Mouse (Mus musculus) Patski (cell line): ENCODE data around the gene Ankrd11. TPM values are rescaled to one million over a fixed set of nuclear protein-coding genes. Genes with fewer than 3 reads are reported as not detected.

Source experiments
- ATAC-seq: fragments of 100-300 bp; one replicate; pipeline ENCODE4 v1.8.0; 2021
- CTCF ChIA-PET: fragments of 350-600 bp; sonication (Branson Sonifier 250); formaldehyde crosslinking; loops from one replicate; lab custom pipeline; 2022; ENCODE audit warnings: inconsistent platforms; lab: Charles Lee
- POLR2A ChIA-PET: fragments of 350-600 bp; sonication (Branson Sonifier 250); formaldehyde crosslinking; loops from one replicate; lab custom pipeline; 2022; ENCODE audit warnings: antibody characterized with exemption, inconsistent platforms; lab: Charles Lee
- DNase-seq: peaks from one replicate; pipeline ENCODE4 v3.0.0-alpha.2; 2011; ENCODE audit warnings: low read depth, low spot score
- H3K27me3 ChIP-seq: fragments of 371-371 bp; one replicate; pipeline ENCODE4 v1.5.1; 2021
- CTCF ChIP-seq: fragments of 100-300 bp; IDR thresholded peaks from one replicate; pipeline ENCODE4 v1.5.1; 2021
- in situ Hi-C: fragments of 300-500 bp; cut with MboI; formaldehyde crosslinking; loops from 3 replicates; pipeline ENCODE4 v1.11.1; 2018; ENCODE audit warnings: low pct_unique_long_range_greater_than_20kb, mixed read lengths
- polyA plus RNA-seq: library from polyadenylated mRNA; unstranded; gene quantifications from one replicate; pipeline ENCODE4 v1.2.3, GENCODE M21; 2021

Ankrd11 gene
- polyA plus RNA-seq, 1 experiment from 2014 or later, result 76.4 TPM

DNA sequence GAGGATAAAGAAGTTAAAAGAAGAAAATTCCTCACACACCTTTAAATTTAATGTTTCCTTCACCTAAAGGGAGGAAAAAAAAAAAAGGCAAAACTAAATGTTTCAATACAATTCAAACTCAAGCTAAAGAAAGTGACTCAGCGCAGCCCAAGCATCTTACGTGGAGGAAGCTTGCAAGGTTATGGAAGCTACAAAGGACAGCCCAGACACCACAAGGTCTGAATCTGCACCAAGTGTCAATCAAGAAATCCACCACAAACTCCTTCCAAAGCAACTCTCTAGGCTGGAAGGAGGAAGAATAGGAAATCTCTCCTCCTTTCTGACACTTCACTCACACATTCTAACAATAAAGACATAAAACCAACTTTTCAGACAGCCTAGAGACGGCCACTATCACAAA, 62.7 kb downstream of the Ankrd11 start:
- DNase-seq (no peak), ATAC-seq (no peak)
- POLR2A ChIA-PET, result no interaction called here
- no peak for TF ChIP-seq CTCF
- CTCF ChIA-PET, result interaction anchor here (0.8 kb wide), 1 partner anchor 60 kb away, joined by 3 read pairs; no protein-coding TSS in a partner anchor
- no peaks in the 10 kb centered on the region for H3K27me3 ChIP-seq
- in situ Hi-C loops, result no loop called here

DNA sequence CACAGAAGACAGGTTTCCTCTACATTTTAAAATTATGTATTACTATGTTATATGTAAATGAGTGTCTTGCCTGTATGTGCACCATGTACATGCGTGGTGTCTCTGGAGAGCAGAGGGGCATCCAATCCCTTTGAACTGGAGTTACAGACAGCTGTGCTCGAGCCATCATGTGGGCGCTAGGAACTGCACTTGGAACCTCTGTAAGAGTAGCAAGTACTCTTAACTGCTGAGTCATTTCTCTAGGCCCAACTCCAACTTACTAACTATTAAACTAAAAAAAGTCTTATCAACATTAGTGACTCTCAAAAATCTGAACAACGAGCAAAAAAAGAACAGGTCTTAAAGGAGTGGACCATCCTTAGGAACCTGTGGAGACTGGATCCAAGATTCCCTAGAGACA, 66.0 kb downstream of the Ankrd11 start:
- in situ Hi-C loops, result no loop called here
- ChIA-PET POLR2A (no interaction called here), CTCF (no interaction called here)
- no peaks in the 10 kb centered on the region for H3K27me3 ChIP-seq
- ATAC-seq (no peak), DNase-seq (no peak)
- no peak for TF ChIP-seq CTCF

DNA sequence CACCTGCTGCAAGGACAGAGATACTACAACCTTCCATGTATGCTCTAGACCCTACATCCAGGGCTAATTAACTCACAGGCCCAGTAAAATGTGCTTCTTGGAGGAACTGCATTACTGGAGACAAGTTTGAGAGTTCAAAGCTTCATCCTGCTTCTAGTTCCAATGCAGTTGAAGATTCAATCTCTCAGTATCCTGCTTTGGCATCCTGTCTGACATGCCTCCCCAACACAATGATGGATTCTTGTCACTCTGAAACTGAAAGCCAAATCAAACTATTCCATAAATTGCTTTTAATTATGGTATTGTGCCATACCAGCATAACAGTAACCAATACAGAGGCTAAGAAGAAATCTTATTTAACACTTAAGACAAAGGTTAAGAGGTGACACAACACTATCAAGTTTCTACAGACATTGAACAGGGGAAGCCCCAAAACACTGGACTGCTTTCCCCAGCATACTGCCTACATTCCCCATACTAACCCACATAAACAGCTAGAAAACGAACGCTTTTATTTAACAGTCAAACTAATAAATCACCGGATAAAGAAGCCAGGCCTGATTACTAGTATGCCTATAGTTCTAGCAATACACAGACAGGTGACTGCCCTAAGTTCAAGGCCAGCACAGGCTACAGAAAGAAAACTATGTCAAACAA, 72.0 kb downstream of the Ankrd11 start:
- in situ Hi-C loops, result no loop called here
- no peak for TF ChIP-seq CTCF

GRCm38 (mm10) chr8:122968145-122968544, 73.9 kb downstream of the Ankrd11 start:
- ChIA-PET POLR2A (no interaction called here), CTCF (interaction anchor here (2.1 kb wide), 1 partner anchor 17 kb away, joined by 7 read pairs; no protein-coding TSS in a partner anchor)
- H3K27me3 ChIP-seq, result no peaks in the 10 kb centered on the region
- TF ChIP-seq CTCF, result no peak
- DNase-seq (no peak), ATAC-seq (no peak)
- in situ Hi-C loops, result no loop called here

More for the DNA sequence above, 72.0 kb downstream of the Ankrd11 start:
- ChIA-PET POLR2A (no interaction called here), CTCF (interaction anchor here (2.1 kb wide), 1 partner anchor 15 kb away, joined by 7 read pairs; no protein-coding TSS in a partner anchor)
- no peak for DNase-seq
- no peaks in the 10 kb centered on the region for H3K27me3 ChIP-seq
- no peak for ATAC-seq

DNA sequence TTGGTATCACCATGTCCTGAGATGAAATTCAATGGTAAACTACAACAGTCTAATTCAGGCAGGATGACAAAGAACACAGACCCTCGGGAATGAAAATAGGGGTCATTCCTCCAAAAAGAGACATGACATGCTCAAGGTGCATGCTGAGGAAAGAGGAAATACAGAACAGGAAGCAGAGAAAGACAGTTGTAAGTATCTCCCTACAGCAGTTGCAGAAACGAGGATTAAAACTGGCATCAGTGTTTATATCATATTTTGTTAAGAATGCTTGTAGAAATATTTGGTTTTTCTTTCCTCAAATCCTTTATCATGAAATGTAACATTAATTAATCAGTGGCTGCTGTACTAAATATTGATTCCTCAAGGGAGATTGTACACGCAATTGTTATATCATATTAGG, 75.4 kb downstream of the Ankrd11 start:
- CTCF ChIA-PET, result no interaction called here
- ATAC-seq (no peak), DNase-seq (no peak)
- in situ Hi-C loops, result no loop called here
- POLR2A ChIA-PET, result no interaction called here
- TF ChIP-seq CTCF, result no peak
- no peaks in the 10 kb centered on the region for H3K27me3 ChIP-seq

GRCm38 (mm10) chr8:122962046-122962445, 80.0 kb downstream of the Ankrd11 start:
- CTCF ChIA-PET, result interaction anchor here (0.9 kb wide), 1 partner anchor 28 kb away, joined by 3 read pairs; no protein-coding TSS in a partner anchor
- in situ Hi-C loops, result no loop called here

DNA sequence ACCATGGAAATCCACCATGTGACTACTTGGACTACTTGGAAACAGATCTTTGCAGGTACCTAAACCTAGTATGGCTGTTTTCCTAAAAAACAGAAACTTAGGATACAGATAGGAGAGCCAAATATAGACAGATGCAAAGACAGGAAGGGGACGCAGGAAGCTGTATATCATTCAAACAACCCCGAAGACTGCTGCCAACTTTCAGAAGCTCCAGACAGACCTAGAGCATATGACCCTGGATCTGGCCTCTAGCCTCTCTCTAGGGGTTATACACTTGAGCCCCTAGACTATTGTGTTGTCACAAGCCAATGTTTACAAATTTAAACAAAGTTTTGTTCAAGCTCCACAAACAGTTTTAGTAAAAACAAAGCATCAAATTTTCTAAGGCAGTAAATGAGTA, 80.6 kb downstream of the Ankrd11 start:
- no peaks in the 10 kb centered on the region for H3K27me3 ChIP-seq
- in situ Hi-C loops, result no loop called here
- TF ChIP-seq CTCF, result no peak
- ATAC-seq (no peak), DNase-seq (no peak)
- CTCF ChIA-PET, result interaction anchor here (0.9 kb wide), 1 partner anchor 29 kb away, joined by 3 read pairs; no protein-coding TSS in a partner anchor
- POLR2A ChIA-PET, result interaction anchor here (0.6 kb wide), 1 partner anchor 773 kb away, joined by 5 read pairs; no protein-coding TSS in a partner anchor

More at GRCm38 (mm10) chr8:122962046-122962445, 80.0 kb downstream of the Ankrd11 start:
- no peaks in the 10 kb centered on the region for H3K27me3 ChIP-seq
- TF ChIP-seq CTCF, result no peak
- POLR2A ChIA-PET, result interaction anchor here (0.6 kb wide), 1 partner anchor 772 kb away, joined by 5 read pairs; no protein-coding TSS in a partner anchor
- ATAC-seq (no peak), DNase-seq (no peak)

DNA sequence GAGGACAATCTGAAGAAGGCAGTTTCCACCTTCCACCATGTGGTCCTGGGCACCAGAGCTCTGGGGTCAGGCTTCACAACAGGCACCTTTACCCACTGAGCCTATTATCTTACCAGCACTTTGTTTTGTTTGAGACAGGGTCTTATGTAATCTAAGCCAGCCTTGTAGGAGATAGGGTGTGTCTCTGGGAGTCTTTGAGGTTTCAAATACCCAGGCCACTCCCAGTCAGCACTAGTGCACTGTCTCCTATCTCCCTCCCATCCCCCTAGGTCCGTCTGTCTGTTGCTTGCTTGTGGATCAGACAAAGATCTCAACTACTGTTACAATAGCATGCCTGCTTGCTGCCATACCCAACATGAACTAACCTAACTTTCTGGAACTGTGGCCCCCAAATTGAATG, 81.1 kb downstream of the Ankrd11 start:
- CTCF ChIA-PET, result no interaction called here
- POLR2A ChIA-PET, result no interaction called here
- no peaks in the 10 kb centered on the region for H3K27me3 ChIP-seq
- ATAC-seq (no peak), DNase-seq (no peak)
- in situ Hi-C loops, result no loop called here
- no peak for TF ChIP-seq CTCF

DNA sequence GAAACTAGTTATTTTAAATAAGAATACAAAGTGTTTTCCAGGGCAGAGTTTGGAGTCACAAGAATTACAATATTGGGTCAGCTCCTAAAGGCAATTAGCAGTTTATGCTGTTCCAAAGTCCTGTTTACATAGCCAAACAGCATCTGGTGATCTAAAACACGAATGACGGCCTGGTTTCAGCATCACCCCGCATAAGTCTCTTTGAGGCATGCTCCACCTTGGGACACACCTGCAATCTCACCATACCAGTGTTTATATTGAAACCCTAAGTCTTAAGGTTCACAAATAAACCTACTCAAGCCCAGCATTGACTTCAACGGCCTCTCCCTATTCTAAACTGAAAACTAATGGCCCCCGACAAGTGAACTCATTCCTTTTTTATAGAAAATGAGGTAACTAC, 81.8 kb downstream of the Ankrd11 start:
- TF ChIP-seq CTCF, result no peak
- DNase-seq (no peak), ATAC-seq (no peak)
- POLR2A ChIA-PET, result no interaction called here
- no peaks in the 10 kb centered on the region for H3K27me3 ChIP-seq
- CTCF ChIA-PET, result no interaction called here
- in situ Hi-C loops, result no loop called here

DNA sequence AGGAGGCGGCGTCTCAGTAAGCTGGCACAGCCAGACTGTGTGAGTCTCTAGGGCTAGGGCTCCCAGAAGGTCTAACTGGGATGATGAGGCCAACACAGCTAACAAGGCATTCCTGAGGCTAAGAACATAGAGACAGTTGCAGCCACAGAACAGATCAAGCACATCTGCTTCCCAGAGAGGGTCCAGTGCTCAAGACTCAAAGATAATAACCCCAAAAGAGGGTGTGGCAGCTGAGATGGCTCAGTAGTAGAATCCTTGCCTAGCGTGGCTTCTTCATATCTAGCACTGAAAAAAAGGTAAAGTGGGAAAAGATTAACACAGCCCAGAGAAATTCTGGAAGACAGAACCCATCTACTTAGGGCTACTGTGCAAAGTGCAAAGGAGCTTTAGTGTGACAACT, 86.1 kb downstream of the Ankrd11 start:
- no peak for TF ChIP-seq CTCF
- in situ Hi-C loops, result no loop called here
- ChIA-PET POLR2A (no interaction called here), CTCF (interaction anchor here (1.2 kb wide), 1 partner anchor 50 kb away, joined by 4 read pairs; no protein-coding TSS in a partner anchor)
- ATAC-seq, result no peak
- DNase-seq, result no peak
- no peaks in the 10 kb centered on the region for H3K27me3 ChIP-seq

GRCm38 (mm10) chr8:122955195-122955594, 86.9 kb downstream of the Ankrd11 start:
- DNase-seq (no peak), ATAC-seq (no peak)
- in situ Hi-C loops, result no loop called here
- no peaks in the 10 kb centered on the region for H3K27me3 ChIP-seq
- CTCF ChIA-PET, result interaction anchor here (1.2 kb wide), 1 partner anchor 49 kb away, joined by 4 read pairs; no protein-coding TSS in a partner anchor
- POLR2A ChIA-PET, result no interaction called here
- TF ChIP-seq CTCF, result no peak
